Mouse (Mus musculus): ENCODE data around the gene Copz1.

- no peak for TF ChIP-seq POLR2A (IDR thresholded peaks at IDR 0.05; ENCODE audit: borderline replicate concordance, extremely low read depth, low read depth, low read length)
- TF ChIP-seq CTCF (IDR thresholded peaks at IDR 0.05; ENCODE audit: insufficient read depth, low read length) = no peak
Measured at GRCm38 (mm10) chr15:103252660-103253059, 19.9 kb upstream of the Copz1 start.
